Mouse (Mus musculus): ENCODE measurements around the gene H2al2c.
"Not testable (repeated sequence)": the region's sequence is repeated elsewhere in the genome, so short reads cannot be mapped to it uniquely, and the experiment has no call there.

Gene H2al2c

GRCm38 (mm10) chrY:2598799-2599198 is at the start of gene H2al2c:
TSS of gene H2al2c (plus strand) at chrY:2599099.
- DNase-seq (ENCODE audit: low read depth): not testable (repeated sequence)

Measured in fibroblast of lung, adult 2 months (primary cell).